Mouse (Mus musculus) CH12.LX (cell line): ENCODE measurements around the gene Slc9a8.

Experiments
- CTCF ChIP-seq, 2 experiments: IDR thresholded peaks in 1 of 2; conservative IDR thresholded peaks in 1 of 2; 2 replicates each; pipeline ENCODE4 v1.5.1; 2011 to 2012; ENCODE audit warnings: low read depth in 2 of 2, low read length in 2 of 2, improper control_type of control experiment in 1 of 2, inconsistent platforms in 1 of 2, mild to moderate bottlenecking in 1 of 2, moderate library complexity in 1 of 2
- EP300 ChIP-seq: IDR thresholded peaks from 2 replicates; pipeline ENCODE4 v1.6.1; 2011; ENCODE audit warnings: low read length, improper control_type of control experiment
- POLR2A ChIP-seq: IDR thresholded peaks from 2 replicates; pipeline ENCODE4 v1.6.1; 2011; ENCODE audit warnings: low read depth, mild to moderate bottlenecking, improper control_type of control experiment, low read length

DNA sequence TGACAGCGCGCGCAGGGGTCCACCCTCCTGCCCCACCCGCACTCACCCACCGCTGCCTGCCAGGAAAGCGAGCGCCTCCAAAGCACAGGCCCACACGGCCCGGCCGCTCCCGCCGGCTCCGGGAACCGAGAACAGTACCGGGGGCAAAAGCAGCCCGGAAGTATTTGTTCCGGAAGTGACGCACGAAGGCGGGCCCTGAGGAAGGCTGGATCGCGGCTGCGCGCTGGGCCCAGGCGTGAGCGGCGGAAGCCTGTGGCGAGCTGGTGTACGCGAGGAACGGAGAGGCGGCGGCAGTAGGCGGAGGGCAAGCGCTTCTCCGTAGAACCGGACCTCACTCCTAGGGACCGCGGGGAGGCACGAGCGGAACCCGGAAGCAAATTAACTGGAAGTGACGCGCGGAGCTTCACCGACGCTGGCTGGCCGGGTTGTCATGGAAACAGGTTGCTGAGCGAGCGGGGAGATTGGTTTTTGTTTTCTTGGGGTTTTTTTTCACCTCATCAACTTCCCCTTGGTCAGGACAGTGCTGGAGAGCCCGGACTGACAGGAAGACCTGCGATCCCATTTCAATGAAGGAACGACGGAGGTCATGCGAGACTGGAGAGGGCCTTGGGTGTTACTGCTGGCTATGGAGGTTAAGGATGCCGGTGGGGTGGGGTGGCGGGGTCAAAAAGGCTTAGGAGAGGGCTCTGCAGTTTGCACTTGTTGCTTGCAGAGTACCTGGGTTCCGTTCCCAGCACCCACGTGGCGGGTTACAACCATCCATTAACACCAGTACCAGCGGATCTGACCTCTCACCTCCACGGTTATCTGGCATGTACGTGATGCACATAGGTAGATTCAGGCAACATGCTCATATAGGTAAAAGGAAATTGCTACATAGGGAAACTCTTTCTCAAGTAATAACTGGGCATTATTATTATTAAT lies 71.5 kb downstream of the Slc9a8 start, which contains the start of gene Spata2:
- no peak for TF ChIP-seq EP300
- peak; percentile 89 for TF ChIP-seq POLR2A
- TF ChIP-seq CTCF (conservative IDR thresholded peaks at IDR 0.05 in 1 of 2, IDR thresholded peaks at IDR 0.05 in 1 of 2; ENCODE audit: low read depth in 2 of 2, low read length in 2 of 2): no peak
